Mouse (Mus musculus) C2C12 (cell line): ENCODE results near the gene Tmem246. TPM values are rescaled to one million over a fixed set of nuclear protein-coding genes. Genes with fewer than 3 reads are reported as not detected.

Experiments
- H3K27me3 ChIP-seq: one replicate; pipeline ENCODE4 v1.6.1; 2011; ENCODE audit not compliant: control insufficient read depth, insufficient read depth, insufficient read length
- H3K36me3 ChIP-seq: one replicate; pipeline ENCODE4 v1.6.1; 2011; ENCODE audit not compliant: control insufficient read depth, insufficient read depth
- H3K4me3 ChIP-seq: one replicate; pipeline ENCODE4 v1.5.1; 2011; ENCODE audit warnings: mild to moderate bottlenecking, control low read depth; ENCODE audit not compliant: poor library complexity, insufficient read depth, severe bottlenecking
- H3K79me2 ChIP-seq: one replicate; pipeline ENCODE4 v1.6.1; 2011; ENCODE audit not compliant: control insufficient read depth, insufficient read depth
- H3K79me3 ChIP-seq: one replicate; pipeline ENCODE4 v1.6.1; 2011; ENCODE audit warnings: low read depth, control low read depth
- H3ac ChIP-seq: one replicate; pipeline ENCODE3; 2011; ENCODE audit warnings: low read depth; ENCODE audit not compliant: control insufficient read depth, insufficient read length
- CEBPB ChIP-seq: IDR thresholded peaks from one replicate; pipeline ENCODE4 v1.6.1; 2011; ENCODE audit warnings: low read depth, mild to moderate bottlenecking, control low read depth, moderate library complexity
- CTCF ChIP-seq: IDR thresholded peaks from one replicate; pipeline ENCODE4 v1.5.1; 2011; ENCODE audit not compliant: control insufficient read depth, insufficient read depth, insufficient read length
- FOSL1 ChIP-seq: IDR thresholded peaks from one replicate; pipeline ENCODE4 v1.8.0; 2011; ENCODE audit warnings: mild to moderate bottlenecking, low read length; ENCODE audit not compliant: poor library complexity, insufficient read depth, severe bottlenecking
- MAX ChIP-seq: IDR thresholded peaks from one replicate; pipeline ENCODE4 v1.6.1; 2011; ENCODE audit warnings: mild to moderate bottlenecking, control low read depth
- MYOD1 ChIP-seq: IDR thresholded peaks from one replicate; pipeline ENCODE4 v1.6.1; 2011; ENCODE audit warnings: low read depth; ENCODE audit not compliant: control insufficient read depth, insufficient read length
- MYOG ChIP-seq: IDR thresholded peaks from one replicate; pipeline ENCODE4 v1.6.1; 2011; ENCODE audit not compliant: control insufficient read depth, insufficient read length; ENCODE audit errors: extremely low read depth
- USF1 ChIP-seq: IDR thresholded peaks from one replicate; pipeline ENCODE4 v1.6.1; 2011; ENCODE audit warnings: low read depth, mild to moderate bottlenecking, control low read depth, moderate library complexity
- polyA plus RNA-seq: library from polyadenylated mRNA; unstranded; fragments of >200 nt; fragmentation: generic; extraction: Trizol; gene quantifications from one replicate; pipeline ENCODE4 v1.2.1, GENCODE M21; 2012; ENCODE audit warnings: missing spikeins

The Tmem246 gene
- polyA plus RNA-seq, 1 experiment, result 0.34 TPM

DNA sequence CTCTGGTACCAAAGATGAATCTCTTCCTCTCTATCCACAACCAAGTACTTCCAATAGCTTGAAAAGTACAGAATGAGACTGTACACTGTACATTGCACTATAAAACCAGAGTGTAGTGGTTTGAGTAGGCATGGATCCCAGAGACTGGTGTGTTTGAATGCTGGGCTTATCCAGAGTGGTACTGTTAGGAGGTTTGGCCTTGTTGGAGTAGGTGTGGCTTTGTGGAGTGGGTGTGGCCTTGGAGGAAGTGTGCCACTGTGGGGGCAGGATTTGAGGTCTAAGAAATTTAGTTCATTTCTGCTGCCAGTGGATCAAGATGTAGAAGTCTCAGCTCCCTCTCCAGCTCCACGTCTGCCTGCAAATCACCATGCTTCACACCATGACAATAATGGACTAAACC lies 7.8 kb upstream of the Tmem246 start:
- TF ChIP-seq FOSL1 (no peak), CEBPB (no peak), USF1 (no peak), MYOD1 (no peak), MAX (no peak), MYOG (no peak), CTCF (no peak)
- no peak overlapping the region for H3K4me3 ChIP-seq
- no peaks in the 10 kb centered on the region for H3K36me3 ChIP-seq
- H3K27me3 ChIP-seq, result no peaks in the 10 kb centered on the region
- no peaks in the 10 kb centered on the region for H3K79me3 ChIP-seq
- H3K79me2 ChIP-seq, result no peaks in the 10 kb centered on the region
- H3ac ChIP-seq, result no peak overlapping the region

DNA sequence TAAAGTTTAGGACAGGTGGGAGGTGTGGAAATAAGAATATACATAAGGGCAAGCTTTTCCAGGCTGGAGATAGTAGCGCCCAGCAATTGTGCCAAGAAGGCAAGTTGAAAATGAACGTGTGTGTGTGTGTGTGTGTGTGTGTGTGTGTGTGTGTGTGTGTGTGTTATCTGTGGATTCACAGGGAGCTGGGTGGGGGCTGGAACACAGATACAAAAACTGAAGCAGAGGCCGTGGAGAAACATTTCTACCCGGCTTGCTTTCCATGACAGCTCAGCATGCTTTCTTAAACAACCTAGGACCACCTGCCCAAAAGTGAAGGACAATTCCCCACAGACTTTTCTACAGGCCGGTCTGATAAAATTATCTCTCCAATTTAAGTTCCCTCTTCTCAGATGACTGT lies 6.9 kb upstream of the Tmem246 start:
- no peaks in the 10 kb centered on the region for H3K79me2 ChIP-seq
- no peaks in the 10 kb centered on the region for H3K27me3 ChIP-seq
- H3ac ChIP-seq, result no peak overlapping the region
- TF ChIP-seq CTCF (no peak), USF1 (no peak), MAX (no peak), MYOD1 (no peak), FOSL1 (no peak), MYOG (no peak), CEBPB (no peak)
- H3K36me3 ChIP-seq, result no peaks in the 10 kb centered on the region
- no peak overlapping the region for H3K4me3 ChIP-seq
- H3K79me3 ChIP-seq, result no peaks in the 10 kb centered on the region

DNA sequence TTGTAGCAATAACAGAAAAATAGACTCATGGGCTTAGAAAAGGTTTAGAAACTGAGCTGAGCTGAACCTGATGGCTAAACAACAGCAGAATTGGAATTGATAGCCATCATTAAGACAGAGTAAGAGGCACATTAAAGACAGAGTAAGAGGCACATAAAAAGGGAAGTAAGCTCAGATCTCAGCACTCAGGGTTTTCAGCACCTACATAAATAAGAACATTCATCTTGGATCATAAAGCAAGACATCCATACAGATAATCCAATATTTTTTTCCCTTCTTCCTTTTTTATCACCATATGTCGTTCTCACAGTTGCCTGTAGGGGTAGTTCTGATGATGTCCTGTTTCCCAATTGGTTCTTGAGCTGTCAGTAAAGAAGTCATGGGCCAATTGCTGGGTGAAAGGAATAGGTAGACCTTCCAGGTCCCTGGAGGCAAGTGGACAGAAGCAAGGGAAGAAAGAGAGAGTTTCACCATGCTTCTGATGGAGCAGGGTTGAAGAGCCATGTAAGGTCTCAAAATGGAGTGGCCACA lies 6.4 kb upstream of the Tmem246 start:
- H3K36me3 ChIP-seq, result no peaks in the 10 kb centered on the region
- H3K79me2 ChIP-seq, result no peaks in the 10 kb centered on the region
- no peaks in the 10 kb centered on the region for H3K27me3 ChIP-seq
- no peak overlapping the region for H3K4me3 ChIP-seq
- H3ac ChIP-seq, result no peak overlapping the region
- H3K79me3 ChIP-seq, result no peaks in the 10 kb centered on the region
- TF ChIP-seq USF1 (no peak), MAX (no peak)

DNA sequence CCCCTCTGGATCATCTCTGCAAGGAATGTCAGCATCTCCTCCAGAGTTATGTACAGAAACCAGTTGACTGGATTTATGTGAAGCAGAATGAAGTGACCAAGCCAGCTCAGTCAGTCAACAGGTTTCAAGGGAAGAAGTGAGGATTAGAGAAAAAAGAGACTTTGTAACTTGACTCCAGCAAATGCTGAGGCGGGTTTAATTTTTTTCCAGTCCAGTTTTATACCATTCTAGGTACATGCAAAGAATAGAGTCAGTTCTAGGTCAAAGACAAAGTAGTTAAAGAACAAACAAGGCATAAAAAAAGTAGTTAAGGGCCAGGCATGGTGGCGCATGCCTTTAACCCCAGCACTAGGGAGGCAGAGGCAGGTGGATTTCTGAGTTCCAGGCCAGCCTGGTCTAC lies 5.5 kb upstream of the Tmem246 start:
- no peak overlapping the region for H3K4me3 ChIP-seq
- no peaks in the 10 kb centered on the region for H3K79me2 ChIP-seq
- no peaks in the 10 kb centered on the region for H3K79me3 ChIP-seq
- no peak overlapping the region for H3ac ChIP-seq
- no peak for TF ChIP-seq CEBPB
- TF ChIP-seq FOSL1, result no peak
- no peak for TF ChIP-seq MYOD1
- TF ChIP-seq MYOG, result no peak
- no peak for TF ChIP-seq MAX
- no peak for TF ChIP-seq USF1
- no peak for TF ChIP-seq CTCF
- H3K36me3 ChIP-seq, result no peaks in the 10 kb centered on the region
- no peaks in the 10 kb centered on the region for H3K27me3 ChIP-seq

DNA sequence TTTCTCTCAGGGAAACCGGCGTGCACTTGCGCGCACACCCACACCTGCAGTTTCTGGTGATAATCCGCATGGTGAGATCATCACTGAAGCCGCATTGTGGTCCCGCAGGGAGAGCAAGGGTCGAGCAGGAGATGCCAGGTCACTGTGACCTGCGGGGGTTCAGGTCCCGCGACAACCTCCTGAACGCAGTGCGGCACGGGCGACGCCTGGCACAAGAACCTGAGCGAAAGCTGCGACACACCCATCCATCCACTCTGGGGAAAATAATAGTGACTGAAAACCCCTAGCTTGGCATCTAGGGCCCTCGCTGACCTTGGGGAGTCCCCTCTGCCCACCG lies 862 bp downstream of the Tmem246 start:
- TF ChIP-seq MYOD1 (no peak), CTCF (no peak), MAX (no peak), CEBPB (no peak), FOSL1 (no peak), USF1 (no peak), MYOG (no peak)
- peaks cover 12% of the 10 kb centered on the region for H3K27me3 ChIP-seq
- H3K4me3 ChIP-seq, result no peak overlapping the region
- no peaks in the 10 kb centered on the region for H3K36me3 ChIP-seq
- no peaks in the 10 kb centered on the region for H3K79me3 ChIP-seq
- H3K79me2 ChIP-seq, result no peaks in the 10 kb centered on the region
- peak overlapping the region; percentile 34 for H3ac ChIP-seq

DNA sequence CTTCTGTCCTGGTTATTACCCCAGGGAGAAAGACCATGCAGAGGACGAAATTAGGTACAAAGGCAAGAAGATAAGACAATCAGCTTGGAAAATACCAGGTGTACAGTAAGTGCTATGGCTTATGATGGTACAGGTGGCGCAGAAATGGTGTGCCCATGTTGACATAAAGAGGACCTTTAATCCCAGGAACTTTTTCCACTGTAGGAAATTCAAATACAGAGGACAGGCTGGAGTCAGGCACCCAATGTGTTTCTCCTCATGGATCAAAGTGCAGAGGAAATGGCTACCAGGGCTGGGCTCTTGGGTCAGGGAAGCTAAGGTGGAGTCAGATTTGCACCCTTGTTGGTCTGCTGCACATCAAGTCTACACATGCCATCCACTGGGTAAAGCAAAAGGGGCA lies 7.5 kb downstream of the Tmem246 start:
- H3K79me3 ChIP-seq, result no peaks in the 10 kb centered on the region
- H3K4me3 ChIP-seq, result no peak overlapping the region
- TF ChIP-seq CEBPB (no peak), MYOD1 (no peak), MYOG (no peak)
- no peaks in the 10 kb centered on the region for H3K79me2 ChIP-seq
- no peak overlapping the region for H3ac ChIP-seq
- no peaks in the 10 kb centered on the region for H3K27me3 ChIP-seq
- H3K36me3 ChIP-seq, result no peaks in the 10 kb centered on the region
